Mouse (Mus musculus) stomach, embryonic 14.5 days (tissue): Measurements from ENCODE around the gene Cept1. TPM values are rescaled to one million over a fixed set of nuclear protein-coding genes. Genes with fewer than 3 reads are reported as not detected.

ENCODE experiments used
- ATAC-seq: fragments of 200-750 bp; cut with Nextera tagmentation; 2 replicates; pipeline ENCODE4 v1.8.0; 2017; ENCODE audit warnings: low read depth, moderate TSS enrichment; ENCODE audit not compliant: insufficient number of reproducible peaks, insufficient read depth, low FRiP score
- H3K27ac ChIP-seq: fragments of 300-500 bp; sonication (generic); 2 replicates; pipeline ENCODE4 v1.5.1; 2014; ENCODE audit warnings: mild to moderate bottlenecking, low read length, moderate library complexity, mixed read lengths
- H3K27me3 ChIP-seq: fragments of 300-500 bp; sonication (generic); 2 replicates; pipeline ENCODE4 v1.6.1; 2014; ENCODE audit warnings: low read length, control low read depth, mixed read lengths; ENCODE audit not compliant: control insufficient read depth, insufficient read depth
- H3K36me3 ChIP-seq: fragments of 300-500 bp; sonication (generic); 2 replicates; pipeline ENCODE4 v1.6.1; 2014; ENCODE audit warnings: mild to moderate bottlenecking, control low read depth, low read length, moderate library complexity, mixed read lengths; ENCODE audit not compliant: control insufficient read depth, insufficient read depth
- H3K4me1 ChIP-seq: fragments of 300-500 bp; sonication (generic); 2 replicates; pipeline ENCODE4 v1.6.1; 2014; ENCODE audit warnings: low read length, control low read depth, mixed read lengths; ENCODE audit not compliant: control insufficient read depth, insufficient read depth
- H3K4me2 ChIP-seq: fragments of 300-500 bp; sonication (generic); replicated peaks from 2 replicates; pipeline ENCODE4 v1.6.1; 2014; ENCODE audit warnings: low read depth, low read length, control low read depth
- H3K4me3 ChIP-seq: fragments of 300-500 bp; sonication (generic); 2 replicates; pipeline ENCODE4 v1.5.1; 2014; ENCODE audit warnings: low read depth, low read length, control low read depth
- H3K9ac ChIP-seq: fragments of 300-500 bp; sonication (generic); replicated peaks from 2 replicates; pipeline ENCODE4 v1.6.1; 2014; ENCODE audit warnings: low read depth, mild to moderate bottlenecking, control low read depth, low read length, moderate library complexity, mixed read lengths
- H3K9me3 ChIP-seq: fragments of 300-500 bp; sonication (generic); 2 replicates; pipeline ENCODE4 v1.6.1; 2016; ENCODE audit warnings: low read depth, low read length, control low read depth; ENCODE audit not compliant: control insufficient read depth
- WGBS: fragments of 180-500 bp; shearing (Covaris S2); extraction: QIAGEN DNeasy Blood & Tissue Kit; methylation state at CpG from one replicate; pipeline ENCODE4 v1.1.7; 2014; 5-methylcytosine and 5-hydroxymethylcytosine counted together
- polyA plus RNA-seq: library from polyadenylated mRNA; unstranded; fragments of >200 nt; fragmentation: Nextera tagmentation; extraction: Ambion mirVana; gene quantifications from 2 replicates; pipeline ENCODE4 v1.2.1, GENCODE M21; 2014

Cept1 gene
- polyA plus RNA-seq, 1 experiment from 2014 or later: 65.1 TPM

- no peak overlapping the region for H3K9ac ChIP-seq
- H3K4me1 ChIP-seq: no peaks in the 10 kb centered on the region
- 85% methylated on average over 1 of the region's 1 CpGs for WGBS
- no peak overlapping the region for H3K27ac ChIP-seq
- no peaks in the 10 kb centered on the region for H3K36me3 ChIP-seq
- no peaks in the 10 kb centered on the region for H3K9me3 ChIP-seq
- no peak for ATAC-seq
- H3K4me3 ChIP-seq: no peak overlapping the region
- H3K27me3 ChIP-seq: no peaks in the 10 kb centered on the region
- H3K4me2 ChIP-seq: no peak overlapping the region
Measured at GRCm38 (mm10) chr3:106510669-106511068, 36.9 kb downstream of the Cept1 start.

- H3K36me3 ChIP-seq: peaks cover 20% of the 10 kb centered on the region
- no peaks in the 10 kb centered on the region for H3K9me3 ChIP-seq
- ATAC-seq: no peak
- H3K4me1 ChIP-seq: no peaks in the 10 kb centered on the region
- H3K4me2 ChIP-seq: no peak overlapping the region
- no peak overlapping the region for H3K27ac ChIP-seq
- H3K9ac ChIP-seq: no peak overlapping the region
- H3K27me3 ChIP-seq: no peaks in the 10 kb centered on the region
- no peak overlapping the region for H3K4me3 ChIP-seq
- 86% methylated on average over 2 of the region's 2 CpGs for WGBS
Measured at GRCm38 (mm10) chr3:106502892-106503291, 44.7 kb downstream of the Cept1 start.

- H3K4me3 ChIP-seq: no peak overlapping the region
- no peak for ATAC-seq
- WGBS: 90% methylated on average over 2 of the region's 2 CpGs
- H3K27ac ChIP-seq: no peak overlapping the region
- no peaks in the 10 kb centered on the region for H3K4me1 ChIP-seq
- no peak overlapping the region for H3K4me2 ChIP-seq
- H3K9ac ChIP-seq: no peak overlapping the region
- H3K9me3 ChIP-seq: no peaks in the 10 kb centered on the region
- H3K27me3 ChIP-seq: no peaks in the 10 kb centered on the region
- H3K36me3 ChIP-seq: peaks cover 20% of the 10 kb centered on the region
Measured at GRCm38 (mm10) chr3:106500510-106500909, 47.1 kb downstream of the Cept1 start.

GRCm38 (mm10) chr3:106496996-106497395 lies 50.6 kb downstream of the Cept1 start:
- Histone ChIP-seq H3K9me3 (no peaks in the 10 kb centered on the region), H3K4me1 (no peaks in the 10 kb centered on the region), H3K36me3 (peaks cover 6% of the 10 kb centered on the region), H3K27ac (no peak overlapping the region), H3K27me3 (no peaks in the 10 kb centered on the region), H3K4me3 (no peak overlapping the region), H3K4me2 (no peak overlapping the region), H3K9ac (no peak overlapping the region)
- no peak for ATAC-seq
- WGBS: 63% methylated on average over 3 of the region's 3 CpGs

GRCm38 (mm10) chr3:106496045-106496721 lies 51.4 kb downstream of the Cept1 start:
- H3K27me3 ChIP-seq: no peaks in the 10 kb centered on the region
- H3K4me2 ChIP-seq: no peak overlapping the region
- ATAC-seq: peak; percentile 54; the same call in 1 of the 2 replicates
- no peaks in the 10 kb centered on the region for H3K4me1 ChIP-seq
- H3K9ac ChIP-seq: no peak overlapping the region
- WGBS: 38% methylated on average over 4 of the region's 4 CpGs
- no peak overlapping the region for H3K27ac ChIP-seq
- no peaks in the 10 kb centered on the region for H3K9me3 ChIP-seq
- peaks cover 6% of the 10 kb centered on the region for H3K36me3 ChIP-seq
- H3K4me3 ChIP-seq: no peak overlapping the region

- no peak overlapping the region for H3K4me2 ChIP-seq
- no peak overlapping the region for H3K27ac ChIP-seq
- 79% methylated on average over 1 of the region's 1 CpGs for WGBS
Measured at GRCm38 (mm10) chr3:106495346-106496044, 52.1 kb downstream of the Cept1 start.

GRCm38 (mm10) chr3:106494417-106494950 lies 53.1 kb downstream of the Cept1 start:
- no peak overlapping the region for H3K27ac ChIP-seq

More at GRCm38 (mm10) chr3:106495346-106496044, 52.1 kb downstream of the Cept1 start:
- Histone ChIP-seq H3K9ac (no peak overlapping the region), H3K27me3 (no peaks in the 10 kb centered on the region), H3K4me3 (no peak overlapping the region), H3K4me1 (no peaks in the 10 kb centered on the region), H3K36me3 (peaks cover 4% of the 10 kb centered on the region), H3K9me3 (no peaks in the 10 kb centered on the region)
- ATAC-seq: no peak

GRCm38 (mm10) chr3:106493882-106494281 lies 53.7 kb downstream of the Cept1 start:
- H3K4me3 ChIP-seq: no peak overlapping the region

More at GRCm38 (mm10) chr3:106494417-106494950, 53.1 kb downstream of the Cept1 start:
- no peak overlapping the region for H3K9ac ChIP-seq
- H3K36me3 ChIP-seq: no peaks in the 10 kb centered on the region; the same call in 1 of the 2 replicates
- no peak overlapping the region for H3K4me2 ChIP-seq
- 77% methylated on average over 1 of the region's 1 CpGs for WGBS
- H3K4me3 ChIP-seq: no peak overlapping the region
- H3K27me3 ChIP-seq: no peaks in the 10 kb centered on the region
- ATAC-seq: no peak
- H3K4me1 ChIP-seq: no peaks in the 10 kb centered on the region
- no peaks in the 10 kb centered on the region for H3K9me3 ChIP-seq

More at GRCm38 (mm10) chr3:106493882-106494281, 53.7 kb downstream of the Cept1 start:
- Histone ChIP-seq H3K27ac (no peak overlapping the region), H3K36me3 (no peaks in the 10 kb centered on the region; the same call in 1 of the 2 replicates), H3K9ac (no peak overlapping the region), H3K4me2 (no peak overlapping the region), H3K27me3 (no peaks in the 10 kb centered on the region), H3K9me3 (no peaks in the 10 kb centered on the region), H3K4me1 (no peaks in the 10 kb centered on the region)
- ATAC-seq: no peak
- whole genome bisulfite sequencing: 88% methylated on average over 3 of the region's 3 CpGs
